Comparison of ENCODE assay signal across 9 mouse cellular contexts in the genomic region with DNA sequence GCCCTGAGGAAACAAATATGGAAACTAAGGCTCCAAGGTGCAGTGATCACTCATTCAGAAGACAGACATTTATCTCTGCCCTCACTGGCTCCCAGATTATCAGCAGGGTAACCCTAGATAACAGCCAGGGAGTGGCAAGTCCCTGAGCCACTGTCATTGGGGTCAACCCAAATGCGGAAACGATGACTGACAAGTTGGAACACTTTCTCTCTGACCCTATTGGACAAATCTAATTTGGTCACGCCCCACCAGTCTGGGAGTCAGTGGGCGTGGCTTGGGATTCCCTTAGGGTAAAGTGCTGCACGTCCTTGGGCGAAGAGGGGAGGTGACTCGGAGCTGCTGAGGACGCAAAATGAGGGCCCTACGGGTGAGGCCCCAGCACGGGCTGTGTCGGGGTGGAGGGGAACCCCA. TPM values are rescaled to one million over a fixed set of nuclear protein-coding genes. Genes with fewer than 3 reads are reported as not detected.
A peak's percentile ranks its signal among the peaks of the same experiment; 100 is the strongest.
DNase-seq lines count a peak whose midpoint lies in the region; ATAC-seq and TF ChIP-seq lines count a peak whose summit lies in the region.
"Had no signal": no experiment of that assay in that cellular context is flagged by ENCODE, and none has a peak within 500 bp of the region (broad histone marks: within the 10 kb centered on the region; RNA-seq: fewer than 3 reads in every experiment).

Gene Cox7a1 (plus strand): TSS at position 266 of the 411 bp plus-strand sequence.

- ATAC-seq in frontal cortex, adult (ENCODE audit: low TSS enrichment), result no peak; the same call in 1 of the 2 replicates
- ATAC-seq in common myeloid progenitor, adult 5-6 weeks (replicated peaks; ENCODE audit: low read depth, poor library complexity, severe bottlenecking), result peak; percentile 96
- ATAC-seq in granulocyte monocyte progenitor cell, adult 5-6 weeks (replicated peaks; ENCODE audit: poor library complexity, severe bottlenecking), result peak; percentile 93
- ATAC-seq in intestine, postnatal 0 days, result peak; percentile 80
- ATAC-seq in limb, embryonic 14.5 days (ENCODE audit: low FRiP score, low read depth), result 0 out of 2 replicates have a peak, but pooled peaks have one; percentile 14
- ATAC-seq in midbrain, embryonic 15.5 days (replicated peaks), result peak; percentile 35; the same call in 1 of the 2 replicates
- ATAC-seq: Patski had no signal

- H3K4me2 ChIP-seq in intestine, postnatal 0 days (replicated peaks; ENCODE audit: low read depth), result peak within 1 kb of the TSS; percentile 66
- peak within 1 kb of the TSS; percentile 18; the same call in 1 of the 2 replicates for H3K4me2 ChIP-seq in limb, embryonic 14.5 days (replicated peaks; ENCODE audit: low read depth, low read length, severe bottlenecking)
- peak within 1 kb of the TSS; percentile 43 for H3K4me2 ChIP-seq in midbrain, embryonic 15.5 days

- no peak for TF ChIP-seq POLR2A in limb, embryonic 14.5 days (IDR thresholded peaks at IDR 0.05; ENCODE audit: borderline replicate concordance, extremely low read depth, insufficient read depth, insufficient read length)

- H3K36me3 ChIP-seq in intestine, postnatal 0 days (ENCODE audit: control insufficient read depth, insufficient read depth), result peaks cover 36% of the 10 kb centered on the region
- peaks cover 37% of the 10 kb centered on the region for H3K36me3 ChIP-seq in limb, embryonic 14.5 days (ENCODE audit: control insufficient read depth, insufficient read depth, low read length)
- peaks cover 36% of the 10 kb centered on the region for H3K36me3 ChIP-seq in midbrain, embryonic 15.5 days (replicated peaks)

- peak within 1 kb of the TSS; percentile 46 for H3K27ac ChIP-seq in intestine, postnatal 0 days (ENCODE audit: low read depth, low read length)
- no peak within 1 kb of the TSS for H3K27ac ChIP-seq in limb, embryonic 14.5 days (replicated peaks; ENCODE audit: low read depth, low read length)
- no peak within 1 kb of the TSS for H3K27ac ChIP-seq in midbrain, embryonic 15.5 days

- WGBS in intestine, postnatal 0 days, result 1% methylated on average over 11 of the region's 11 CpGs
- 5% methylated on average over 10 of the region's 11 CpGs for WGBS in limb, embryonic 14.5 days
- WGBS in midbrain, embryonic 15.5 days, result 3% methylated on average over 11 of the region's 11 CpGs

- H3K27me3 ChIP-seq in intestine, postnatal 0 days (replicated peaks; ENCODE audit: control insufficient read depth, insufficient read depth, low read length), result no peaks in the 10 kb centered on the region
- no peaks in the 10 kb centered on the region for H3K27me3 ChIP-seq in limb, embryonic 14.5 days (ENCODE audit: control insufficient read depth, insufficient read depth, low read length)
- no peaks in the 10 kb centered on the region for H3K27me3 ChIP-seq in midbrain, embryonic 15.5 days (replicated peaks)
- H3K27me3 ChIP-seq: Patski had no signal

- H3K4me1 ChIP-seq in intestine, postnatal 0 days (replicated peaks; ENCODE audit: control insufficient read depth, insufficient read depth, low read length), result no peaks in the 10 kb centered on the region
- peaks cover 5% of the 10 kb centered on the region; the same call in 1 of the 2 replicates for H3K4me1 ChIP-seq in limb, embryonic 14.5 days (ENCODE audit: control insufficient read depth, insufficient read depth, low read length)
- peaks cover 7% of the 10 kb centered on the region for H3K4me1 ChIP-seq in midbrain, embryonic 15.5 days

- H3K9ac ChIP-seq in intestine, postnatal 0 days (ENCODE audit: low read depth, low read length), result no peak within 1 kb of the TSS
- no peak within 1 kb of the TSS for H3K9ac ChIP-seq in limb, embryonic 14.5 days (ENCODE audit: low read depth, low read length, severe bottlenecking)
- no peak within 1 kb of the TSS; the same call in 1 of the 2 replicates for H3K9ac ChIP-seq in midbrain, embryonic 15.5 days

- peak; percentile 63 to 64 for DNase-seq in frontal cortex, postnatal 14 days (ENCODE audit: low spot score in 2 of 2)
- peak; percentile 66 for DNase-seq in limb, embryonic 14.5 days (ENCODE audit: low spot score)
- DNase-seq in spleen, postnatal 10 days (ENCODE audit: low spot score in 2 of 2), result peak; percentile 78 to 87

- H3K4me3 ChIP-seq in intestine, postnatal 0 days (ENCODE audit: low read depth, low read length), result peak within 1 kb of the TSS; percentile 13
- no peak within 1 kb of the TSS for H3K4me3 ChIP-seq in limb, embryonic 14.5 days (replicated peaks; ENCODE audit: low read length)
- H3K4me3 ChIP-seq in midbrain, embryonic 15.5 days, result peak within 1 kb of the TSS; percentile 6; the same call in 1 of the 2 replicates

- H3K9me3 ChIP-seq in intestine, postnatal 0 days (ENCODE audit: control insufficient read depth), result no peaks in the 10 kb centered on the region
- no peaks in the 10 kb centered on the region for H3K9me3 ChIP-seq in limb, embryonic 14.5 days (ENCODE audit: control insufficient read depth, low read length)
- no peaks in the 10 kb centered on the region for H3K9me3 ChIP-seq in midbrain, embryonic 15.5 days

- no peak for TF ChIP-seq CTCF in intestine, postnatal 0 days (IDR thresholded peaks at IDR 0.05; ENCODE audit: low read depth)

RNA-seq across cellular contexts. Expression of gene Cox7a1, which starts in this region (rescaled TPM):
- not detected in 2 replicates for total RNA-seq in common myeloid progenitor, adult 5-6 weeks (2017)
- not detected in 2 replicates for total RNA-seq in granulocyte monocyte progenitor cell, adult 5-6 weeks (2014; fragmentation: Nextera tagmentation)
- 1.5 TPM in 1 of 2 replicates, not detected in the other for total RNA-seq in granulocyte monocyte progenitor cell, adult 5-6 weeks (2017)
- polyA plus RNA-seq in intestine, postnatal 0 days (2015; fragmentation: Nextera tagmentation; extraction: Ambion mirVana), result 54.1 and 60.2 TPM in 2 replicates
- 1.5 and 2.7 TPM in 2 replicates for polyA plus RNA-seq in limb, embryonic 14.5 days (2012; rRNA removed)
- 3.3 and 4.5 TPM in 2 replicates for polyA plus RNA-seq in limb, embryonic 14.5 days (2014; fragmentation: Nextera tagmentation; extraction: Ambion mirVana)
- 6.5 and 6.8 TPM in 2 replicates for polyA plus RNA-seq in midbrain, embryonic 15.5 days (2015; fragmentation: Nextera tagmentation; extraction: Ambion mirVana)

Comparison
In these comparisons a context has a peak if more than half of its experiments do, and no peak if none do; other contexts are left out.
1. Peak in ATAC-seq in common myeloid progenitor, adult 5-6 weeks; RNA of the gene not detected or under 1 TPM.